Mouse (Mus musculus): ENCODE measurements around the gene Zc3h6. TPM values are rescaled to one million over a fixed set of nuclear protein-coding genes. Genes with fewer than 3 reads are reported as not detected.

Gene Zc3h6
- polyA plus RNA-seq, 1 experiment: 2.2 TPM

DNA sequence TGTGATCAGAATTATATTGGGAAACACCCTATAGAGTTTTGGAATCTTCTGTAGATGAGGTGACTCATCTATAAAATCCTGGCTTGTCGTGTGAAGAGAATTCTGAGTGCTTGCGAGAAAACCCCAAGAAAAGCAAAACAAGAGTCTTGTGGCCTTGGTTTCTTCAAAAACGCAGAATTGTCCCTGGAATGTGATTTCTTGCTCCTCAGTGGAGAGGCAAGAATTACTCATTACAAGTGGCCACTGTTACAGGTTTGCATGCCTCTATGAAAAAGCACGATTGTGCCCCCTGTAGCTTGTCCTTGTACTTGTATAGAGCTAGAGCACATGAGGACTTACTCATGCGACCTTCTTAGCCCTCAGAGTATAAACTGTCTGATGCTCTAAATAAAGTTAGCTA, 68.2 kb downstream of the Zc3h6 start:
- no peak for DNase-seq (ENCODE audit: low read depth)

DNA sequence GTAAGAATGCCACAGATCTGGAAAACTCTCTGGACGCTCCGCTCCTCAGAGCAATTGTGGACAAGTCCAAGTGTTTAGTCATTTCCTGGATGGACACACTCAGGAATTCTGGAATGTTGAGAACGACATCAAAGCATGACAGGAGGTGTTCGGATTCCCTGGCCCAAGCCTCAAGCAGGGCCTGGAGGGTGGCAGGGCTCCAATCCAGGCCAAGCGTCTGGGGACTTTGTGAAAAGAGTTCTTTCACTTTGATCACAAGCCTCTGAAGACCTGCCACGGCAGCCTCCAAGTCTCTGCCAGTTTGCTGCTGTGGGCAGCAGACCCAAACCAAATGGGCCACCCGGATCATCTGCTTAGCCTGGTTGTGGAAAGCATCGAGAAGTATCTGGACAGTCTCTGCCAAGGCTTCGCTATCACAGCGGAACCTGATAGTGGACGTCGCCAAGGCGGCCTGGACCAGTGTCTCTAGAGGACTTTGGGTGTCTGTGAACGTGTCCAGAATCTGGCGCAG, 71.3 kb downstream of the Zc3h6 start:
- no peak for DNase-seq (ENCODE audit: low read depth)

DNA sequence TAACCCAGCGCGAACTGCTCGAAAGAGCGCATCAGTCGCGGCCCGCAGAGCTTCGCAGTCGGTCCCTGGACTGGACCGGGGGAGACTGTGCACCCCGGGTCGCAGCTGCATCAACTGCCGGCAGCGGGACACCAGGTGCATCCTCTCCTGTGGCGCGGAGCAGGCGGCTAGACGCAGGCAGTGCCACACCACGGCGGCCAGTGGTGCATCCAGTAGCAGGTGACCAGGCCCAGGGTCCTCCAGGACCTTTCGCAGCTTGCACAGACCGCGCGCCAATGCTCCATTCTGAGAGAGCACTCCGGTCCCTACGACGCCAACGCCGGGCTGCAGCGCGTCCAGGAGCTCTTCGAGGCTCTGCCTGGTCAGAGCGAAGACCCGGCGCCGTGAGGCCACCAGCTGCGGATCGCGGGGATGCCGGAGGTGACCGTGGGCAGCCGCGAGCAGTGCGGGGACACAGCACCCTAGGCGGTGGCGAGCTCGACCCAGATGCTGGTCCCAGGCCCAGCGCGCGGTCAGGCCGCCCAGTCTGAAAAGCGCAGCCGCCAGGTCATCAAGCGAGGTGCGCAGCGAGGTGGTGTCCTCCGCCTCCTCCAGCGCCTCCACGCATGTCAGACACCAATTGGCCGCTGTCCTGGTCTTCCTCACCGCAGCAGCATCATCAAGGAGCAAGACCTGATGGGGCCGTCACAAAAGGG, 71.9 kb downstream of the Zc3h6 start:
- DNase-seq (ENCODE audit: low read depth): no peak

DNA sequence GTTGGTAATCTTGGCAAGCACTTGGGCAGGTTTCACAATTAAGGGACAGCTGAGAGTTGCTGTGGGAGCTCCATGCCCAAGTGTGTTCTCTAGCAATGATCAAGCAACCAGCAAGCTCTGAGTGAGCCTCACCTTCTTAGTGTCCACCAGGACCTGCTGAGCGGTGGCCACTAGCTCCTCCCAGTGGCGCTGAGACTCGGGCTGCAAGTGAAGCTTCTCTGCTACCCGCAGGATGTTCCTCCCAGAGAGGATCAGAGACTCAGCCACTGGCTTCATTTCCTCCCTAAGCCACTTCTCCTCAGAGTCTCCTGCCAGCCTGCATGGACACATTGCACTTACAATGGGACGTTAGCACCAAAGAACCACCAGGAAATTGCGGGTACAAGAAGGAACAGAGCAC, 73.4 kb downstream of the Zc3h6 start:
- no peak for DNase-seq (ENCODE audit: low read depth)

DNA sequence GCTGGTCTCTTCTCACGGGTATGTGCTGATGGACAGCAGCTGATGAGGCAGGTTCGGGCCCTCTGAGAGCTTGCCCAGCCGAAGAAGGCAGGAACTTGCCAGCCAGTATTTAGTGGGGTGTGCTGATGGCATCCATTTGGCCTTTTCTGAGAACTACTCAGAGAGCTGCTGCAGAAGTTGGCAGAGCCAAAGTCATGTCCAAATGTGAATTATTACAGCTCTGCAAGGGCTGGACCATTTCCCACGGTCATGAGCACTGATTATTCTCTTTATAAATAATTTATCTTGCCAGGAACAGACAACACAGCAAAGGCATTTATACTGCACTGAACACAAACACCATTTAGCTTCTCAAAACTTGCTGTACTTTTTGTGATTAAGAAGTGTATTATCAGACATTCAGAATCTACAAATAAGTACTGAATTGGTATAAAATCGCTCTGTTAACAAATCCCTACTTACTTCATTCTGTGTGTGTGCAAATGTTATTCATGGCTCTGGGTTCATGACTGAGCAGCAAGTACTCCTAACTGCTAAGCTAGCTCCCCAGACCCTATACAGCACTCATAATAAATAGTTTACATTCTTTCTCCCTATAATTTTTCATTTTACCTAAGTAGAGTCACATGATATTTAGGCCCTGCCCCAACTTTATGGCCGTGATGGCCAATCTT, 79.1 kb downstream of the Zc3h6 start:
- no peak for DNase-seq (ENCODE audit: low read depth)

DNA sequence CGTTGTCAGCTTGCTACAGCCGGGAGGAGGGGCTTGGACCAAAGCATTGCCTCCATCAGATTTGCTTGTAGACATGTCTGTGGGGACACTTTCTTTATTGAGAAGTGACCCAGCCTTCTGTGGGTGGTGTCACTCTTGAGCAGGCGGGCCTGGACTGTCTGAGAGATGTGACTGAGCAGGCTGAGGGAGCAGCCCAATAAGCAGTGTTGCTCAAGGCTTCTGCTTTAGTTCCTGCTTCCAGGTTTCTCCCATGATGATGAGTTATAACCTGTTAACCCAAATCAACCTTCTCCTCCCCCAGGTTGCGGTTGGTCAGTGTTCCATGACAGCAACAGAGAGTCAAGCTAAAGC, 79.6 kb downstream of the Zc3h6 start:
- no peak for DNase-seq (ENCODE audit: low read depth)

DNA sequence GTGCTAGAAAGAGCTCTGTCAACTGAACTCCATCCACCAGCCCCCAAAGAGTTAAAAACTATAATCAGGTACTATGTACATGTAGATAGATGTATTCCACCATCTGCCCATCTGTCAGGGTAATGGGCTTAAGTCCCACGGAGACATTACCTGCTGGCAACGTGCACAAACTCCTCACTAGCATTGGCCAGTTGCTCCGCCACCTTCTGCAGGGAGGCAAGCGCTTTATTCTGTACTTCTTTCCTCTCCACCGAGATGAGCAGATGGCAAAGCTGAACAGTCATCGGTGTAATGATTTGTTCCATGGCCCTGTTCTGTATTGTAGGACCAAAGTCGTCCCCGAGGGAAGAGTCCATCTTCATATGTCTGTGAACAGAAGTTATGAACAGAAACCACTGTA, 80.6 kb downstream of the Zc3h6 start, which contains the start of gene Vinac1:
Gene Vinac1 (minus strand): TSS at position 362 of the 400 bp plus-strand sequence.
- DNase-seq (ENCODE audit: low read depth): no peak

DNA sequence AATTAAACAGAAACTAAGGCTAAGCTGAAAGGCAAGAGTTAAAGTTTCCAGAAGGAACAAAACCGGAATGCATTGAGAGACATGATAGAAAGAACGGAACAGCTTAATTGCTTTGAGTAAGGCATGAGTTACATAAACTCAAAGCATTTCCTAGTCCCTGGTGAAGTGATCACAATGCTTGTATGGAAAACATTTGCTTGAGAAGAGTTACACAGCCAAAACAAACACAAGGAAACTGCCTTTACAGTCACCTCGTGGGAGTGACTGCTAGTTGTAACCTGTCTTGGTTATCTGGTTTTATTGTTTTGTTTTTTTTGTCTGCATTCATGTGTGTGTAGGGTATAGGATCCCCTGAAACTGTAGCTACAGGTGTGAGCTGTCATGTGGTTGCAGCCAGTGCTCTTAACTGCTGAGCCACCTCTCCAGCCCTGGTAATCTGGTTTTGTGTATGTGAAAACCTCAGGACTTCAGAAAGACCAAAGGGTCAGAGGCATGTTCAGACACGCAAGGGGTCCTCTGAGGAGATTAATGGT, 85.3 kb downstream of the Zc3h6 start:
- peak; percentile 75 for DNase-seq (ENCODE audit: low read depth)

DNA sequence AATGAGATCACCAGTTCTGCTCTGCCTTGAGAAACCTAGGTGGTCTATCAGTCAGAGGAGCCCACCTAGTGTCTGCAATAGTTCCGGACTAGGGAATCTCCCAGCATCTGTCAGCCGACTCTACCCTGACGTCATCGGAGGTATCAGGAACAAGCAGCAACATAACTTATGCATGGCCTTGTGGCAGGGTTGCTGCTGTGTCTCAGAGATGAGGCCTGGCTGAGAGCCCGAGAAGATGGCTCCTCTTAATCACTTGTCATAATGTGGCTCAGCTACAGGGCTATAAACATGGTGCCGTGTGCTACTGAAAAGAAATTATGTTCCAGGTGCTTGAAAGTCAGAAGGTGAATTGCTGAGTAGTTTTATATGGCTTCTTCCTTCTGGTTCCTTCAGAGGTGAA, 88.5 kb downstream of the Zc3h6 start:
- DNase-seq (ENCODE audit: low read depth): no peak

DNA sequence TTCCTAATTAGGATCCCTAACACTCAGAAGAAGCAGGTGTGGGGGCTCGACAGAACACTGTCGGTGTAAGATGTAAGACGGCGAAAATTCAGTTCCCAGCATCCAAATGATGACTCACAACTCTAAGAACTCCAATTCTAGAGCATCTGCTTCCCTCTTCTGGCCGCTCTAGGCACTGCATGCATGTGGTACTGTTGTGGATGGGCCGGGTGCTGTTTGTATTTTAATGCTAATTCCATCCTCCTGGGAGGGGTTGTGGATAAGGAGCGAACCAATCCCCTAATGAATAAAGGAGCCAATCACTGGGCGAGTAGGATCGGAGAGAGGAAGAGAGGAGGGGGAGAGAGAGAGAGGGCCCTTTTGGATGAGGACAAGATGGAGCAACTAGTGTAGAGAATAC, 89.4 kb downstream of the Zc3h6 start:
- no peak for DNase-seq (ENCODE audit: low read depth)

DNA sequence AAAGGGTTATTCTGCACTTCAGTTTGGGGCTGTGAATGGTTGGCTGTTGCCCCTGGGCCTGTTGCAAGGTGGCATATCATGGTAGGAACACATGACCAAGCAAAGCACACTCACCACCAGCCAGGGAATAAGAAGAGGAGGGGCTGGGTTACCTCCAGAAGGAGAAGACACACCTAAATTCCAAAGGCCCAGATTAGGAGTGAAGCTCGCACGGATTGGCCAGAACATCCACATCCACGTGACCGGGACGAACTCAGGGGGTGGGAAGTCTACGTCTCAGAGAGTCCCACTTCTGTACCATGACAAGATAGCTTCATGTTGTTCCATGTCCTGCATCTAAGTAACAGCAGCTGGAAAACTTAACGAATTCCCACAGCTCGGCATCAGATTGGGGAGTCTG, 90.1 kb downstream of the Zc3h6 start:
- DNase-seq (ENCODE audit: low read depth): no peak

DNA sequence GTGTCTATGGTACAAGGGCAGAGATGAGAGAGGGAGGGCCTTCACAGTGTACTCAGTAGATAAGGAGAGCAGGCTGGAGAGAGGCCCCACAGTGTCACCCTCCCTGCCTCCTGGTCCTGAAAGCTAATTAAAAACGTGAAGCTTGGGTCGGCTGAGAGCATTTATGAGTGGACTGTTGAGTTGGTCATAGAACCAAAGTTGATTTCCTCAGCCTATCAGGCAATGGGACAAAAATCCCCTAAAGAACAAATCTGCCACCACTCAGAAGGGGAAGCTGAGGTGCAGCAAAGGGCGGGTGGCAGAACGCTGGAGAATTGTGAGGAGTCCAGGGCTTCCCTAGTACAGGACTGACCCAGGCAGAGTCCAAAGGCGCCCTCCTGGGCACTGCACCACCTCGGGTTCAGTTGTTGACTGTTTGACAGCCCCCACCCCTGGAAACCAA, 90.7 kb downstream of the Zc3h6 start:
- no peak for DNase-seq (ENCODE audit: low read depth)

DNA sequence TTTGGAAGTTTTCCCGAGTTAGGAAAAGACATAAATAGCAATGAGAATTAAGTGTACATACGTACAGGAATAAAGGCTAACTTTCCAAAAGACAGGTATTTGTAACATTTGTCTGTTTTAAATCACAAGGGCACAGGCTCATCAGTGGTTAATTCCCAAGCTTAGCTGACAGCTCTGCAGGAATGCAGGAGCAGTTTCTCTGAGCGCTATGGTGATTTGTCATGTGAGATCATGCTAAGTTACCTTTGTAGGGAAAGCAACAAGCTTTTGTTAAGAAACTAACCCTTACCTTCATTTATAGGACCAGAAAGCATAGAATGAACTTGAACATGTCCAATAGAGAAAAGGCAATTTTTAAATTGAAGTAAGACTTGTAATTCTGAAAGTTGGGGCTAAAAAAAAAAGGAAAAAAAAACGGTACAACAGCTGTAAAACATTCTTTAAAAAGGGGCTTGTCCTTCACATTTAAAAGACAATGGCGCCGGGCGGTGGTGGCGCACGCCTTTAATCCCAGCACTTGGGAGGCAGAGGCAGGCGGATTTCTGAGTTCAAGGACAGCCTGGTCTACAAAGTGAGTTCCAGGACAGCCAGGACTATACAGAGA, 94.4 kb downstream of the Zc3h6 start:
- no peak for DNase-seq (ENCODE audit: low read depth)

DNA sequence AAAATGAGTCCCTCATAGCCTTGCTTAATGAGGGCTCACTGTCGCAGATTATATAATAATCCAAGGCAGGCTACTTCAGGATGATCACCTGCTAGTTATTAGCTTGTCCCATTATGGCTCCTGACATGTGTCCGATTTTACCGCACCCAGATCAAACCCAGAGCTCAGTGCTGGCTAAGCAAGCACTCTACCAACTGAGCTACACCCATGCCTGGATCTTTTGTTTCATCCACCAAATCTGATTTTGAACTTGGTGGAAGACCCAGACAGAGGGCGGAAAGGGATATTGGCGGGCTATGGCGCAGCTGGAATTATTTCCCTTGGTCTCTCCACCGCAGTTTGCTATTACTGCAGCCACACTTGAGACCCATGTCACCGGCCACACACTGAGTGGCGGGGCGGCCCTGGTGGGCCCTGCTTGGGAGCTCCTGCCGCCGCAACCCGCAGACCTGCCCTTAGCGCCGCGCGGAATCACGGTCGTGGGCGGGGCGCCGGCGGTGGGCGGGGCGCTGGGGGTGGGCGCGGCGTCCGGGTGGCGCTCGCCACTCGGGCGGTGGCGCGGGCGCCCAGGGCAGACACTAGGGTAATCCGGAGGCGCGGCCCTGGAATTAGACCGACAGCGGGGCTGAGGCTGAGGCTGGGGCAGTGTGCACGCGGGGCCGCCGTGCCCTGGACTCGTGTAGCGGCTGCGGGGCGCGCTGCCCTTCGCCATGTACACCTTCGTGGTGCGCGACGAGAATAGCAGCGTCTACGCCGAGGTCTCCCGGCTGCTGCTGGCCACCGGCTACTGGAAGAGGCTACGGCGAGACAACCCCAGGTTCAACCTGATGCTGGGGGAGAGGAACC, 98.5 kb downstream of the Zc3h6 start, which contains the start of gene Ttl:
Gene Ttl (plus strand): TSS at position 506 of the 846 bp plus-strand sequence.
- DNase-seq (ENCODE audit: low read depth): no peak

DNA sequence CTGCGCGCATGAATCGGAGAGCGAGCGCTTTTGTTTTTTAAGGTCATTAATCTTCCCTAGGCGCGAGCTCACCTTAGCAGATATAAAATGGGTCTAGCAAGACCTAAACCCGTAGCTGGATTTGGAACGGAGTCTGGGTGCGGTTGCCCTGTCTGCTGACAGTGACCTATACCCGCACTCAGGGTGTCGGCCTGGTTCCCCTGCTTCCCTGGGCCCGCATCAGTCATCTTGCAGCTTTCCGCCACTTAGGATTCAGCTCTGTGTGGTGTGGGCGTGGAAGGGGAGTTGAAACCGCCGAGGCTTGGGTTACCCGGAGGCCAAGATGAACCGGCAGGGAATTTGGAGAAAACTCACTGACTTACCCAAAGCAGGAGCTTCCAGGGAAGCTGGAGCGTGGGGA, 99.1 kb downstream of the Zc3h6 start:
- DNase-seq (ENCODE audit: low read depth): no peak

Other genes starting within 250 kb of the Zc3h6 start
- 24.5 and 26.3 TPM in 2 replicates for gene Tmem87b, start 149.3 kb upstream of the Zc3h6 start, polyA plus RNA-seq (2012; rRNA removed)
- gene Fbln7, start 104.4 kb upstream of the Zc3h6 start, polyA plus RNA-seq (2012; rRNA removed): 3.2 and 4.3 TPM in 2 replicates
- gene Zc3h8, start 23.3 kb upstream of the Zc3h6 start, polyA plus RNA-seq (2012; rRNA removed): 1.6 TPM in 2 replicates
- gene Gm10762, start 323 bp downstream of the Zc3h6 start, polyA plus RNA-seq (2012; rRNA removed): 3.9 and 4.4 TPM in 2 replicates
- 0.18 and 0.19 TPM in 2 replicates for gene Vinac1, start 80.8 kb downstream of the Zc3h6 start, polyA plus RNA-seq (2012; rRNA removed)
- gene Ttl, start 98.5 kb downstream of the Zc3h6 start, polyA plus RNA-seq (2012; rRNA removed): 4.8 and 6.4 TPM in 2 replicates
- 17.4 and 18.6 TPM in 2 replicates for gene Polr1b, start 133.6 kb downstream of the Zc3h6 start, polyA plus RNA-seq (2012; rRNA removed)
- gene Chchd5, start 162.3 kb downstream of the Zc3h6 start, polyA plus RNA-seq (2012; rRNA removed): 30.6 and 34.8 TPM in 2 replicates
- gene Slc20a1, start 231.4 kb downstream of the Zc3h6 start, polyA plus RNA-seq (2012; rRNA removed): 15.0 and 15.6 TPM in 2 replicates

Measured in gonadal fat pad, adult 2 months (tissue).